Mouse (Mus musculus): ENCODE results near the gene Ccn5. TPM values are rescaled to one million over a fixed set of nuclear protein-coding genes. Genes with fewer than 3 reads are reported as not detected.

Ccn5 gene
- polyA plus RNA-seq, 1 experiment from 2014 or later: 2.4 TPM

DNA sequence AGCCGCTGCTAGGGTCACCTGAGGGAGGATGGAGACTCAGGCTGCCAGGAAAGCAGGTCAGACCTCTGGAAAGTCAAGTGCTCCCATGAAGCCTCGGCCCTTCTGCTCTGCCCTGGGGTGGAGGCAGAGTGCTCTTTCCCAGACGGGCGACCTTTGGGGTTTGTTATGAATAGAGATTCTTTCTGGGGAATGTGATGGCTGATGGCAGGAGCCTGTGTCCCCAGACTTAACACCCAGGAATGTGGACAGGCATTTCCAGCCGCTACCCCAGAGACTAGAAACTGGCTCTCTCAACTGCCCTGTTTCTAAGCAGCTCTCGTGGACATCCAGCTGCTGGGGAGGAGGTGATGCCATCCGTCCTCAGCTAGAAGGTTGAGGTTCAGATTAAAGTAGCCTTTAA is 11.0 kb upstream of the Ccn5 start:
- DNase-seq (ENCODE audit: low spot score) (peak; percentile 75), ATAC-seq (peak; percentile 88)
- Histone ChIP-seq H3K9ac (replicated peaks; ENCODE audit: low read depth) (no peak overlapping the region), H3K36me3 (ENCODE audit: insufficient read depth, low read length) (no peaks in the 10 kb centered on the region), H3K4me1 (ENCODE audit: insufficient read depth, low read depth, low read length) (no peaks in the 10 kb centered on the region), H3K27ac (ENCODE audit: low read length) (no peak overlapping the region), H3K9me3 (ENCODE audit: low read length) (no peaks in the 10 kb centered on the region), H3K4me2 (replicated peaks; ENCODE audit: low read depth, low read length) (no peak overlapping the region), H3K27me3 (replicated peaks; ENCODE audit: insufficient read depth, low read length) (no peaks in the 10 kb centered on the region), H3K4me3 (ENCODE audit: low read depth, low read length) (no peak overlapping the region)
- TF ChIP-seq CTCF (IDR thresholded peaks at IDR 0.05): no peak
- TF ChIP-seq EP300 (IDR thresholded peaks at IDR 0.05): no peak
- WGBS: 23% methylated on average over 7 of the region's 7 CpGs

DNA sequence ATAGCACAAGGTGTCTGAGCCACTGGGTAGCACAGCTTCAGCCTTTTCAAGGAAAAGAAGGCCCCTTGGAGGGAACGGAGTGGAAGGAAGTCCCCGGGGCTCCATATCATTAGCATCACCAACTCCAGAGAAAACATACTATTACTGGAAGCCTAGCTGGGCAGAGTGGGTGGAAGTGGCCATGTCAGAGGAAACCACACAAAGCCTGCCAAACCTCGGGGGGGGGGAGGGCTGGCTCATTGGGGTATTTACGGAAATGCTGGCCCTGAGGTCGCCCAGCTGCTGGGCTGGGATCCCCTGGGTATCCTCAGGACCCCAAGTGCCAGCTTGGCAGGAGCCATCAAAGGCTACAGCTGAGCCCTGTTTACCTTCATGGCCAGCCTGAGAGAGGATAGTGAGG is 7.6 kb upstream of the Ccn5 start:
- ATAC-seq (no peak), DNase-seq (ENCODE audit: low spot score) (no peak)
- Histone ChIP-seq H3K36me3 (ENCODE audit: insufficient read depth, low read length) (no peaks in the 10 kb centered on the region), H3K27ac (ENCODE audit: low read length) (no peak overlapping the region), H3K4me3 (ENCODE audit: low read depth, low read length) (no peak overlapping the region), H3K4me1 (ENCODE audit: insufficient read depth, low read depth, low read length) (no peaks in the 10 kb centered on the region), H3K9ac (replicated peaks; ENCODE audit: low read depth) (no peak overlapping the region), H3K9me3 (ENCODE audit: low read length) (no peaks in the 10 kb centered on the region), H3K4me2 (replicated peaks; ENCODE audit: low read depth, low read length) (no peak overlapping the region), H3K27me3 (replicated peaks; ENCODE audit: insufficient read depth, low read length) (no peaks in the 10 kb centered on the region)
- TF ChIP-seq CTCF (IDR thresholded peaks at IDR 0.05) (no peak), EP300 (IDR thresholded peaks at IDR 0.05) (no peak)
- WGBS: 32% methylated on average over 5 of the region's 5 CpGs

DNA sequence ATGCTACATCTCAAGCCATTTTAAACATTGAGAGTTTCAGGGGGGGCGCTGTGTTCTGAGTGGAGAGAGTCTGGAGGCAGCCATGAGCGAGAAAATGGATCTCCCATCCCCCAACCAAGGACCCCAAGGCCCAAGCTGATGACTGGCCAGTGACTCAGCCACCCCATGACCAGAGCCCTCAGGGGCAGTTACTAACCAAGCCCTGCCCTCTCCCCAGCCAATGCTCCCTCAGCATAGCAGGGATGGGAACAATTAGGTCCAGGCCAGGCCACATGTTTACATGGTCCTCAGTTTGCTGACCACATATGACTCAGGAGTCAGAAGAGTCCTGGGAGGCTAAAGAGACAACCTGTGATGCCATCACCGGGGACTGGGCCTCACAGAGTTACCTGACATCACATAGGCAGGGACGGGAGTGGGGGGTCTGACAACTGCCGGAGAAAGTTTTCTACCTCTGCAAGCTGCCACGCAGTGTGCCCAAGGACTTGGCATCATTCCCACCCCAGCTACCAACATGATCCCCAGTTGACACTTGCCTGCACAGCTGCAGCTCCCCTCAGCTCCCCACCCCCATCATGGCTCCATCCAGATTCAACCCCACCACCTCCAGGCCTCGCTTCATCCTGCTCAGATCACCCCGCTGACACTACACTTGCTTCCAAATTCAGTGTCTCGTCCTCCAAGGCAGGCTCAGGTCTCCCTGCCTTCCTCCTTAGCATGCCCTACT is 5.8 kb upstream of the Ccn5 start:
- no peak overlapping the region for H3K27ac ChIP-seq (ENCODE audit: low read length)
- DNase-seq (ENCODE audit: low spot score) (no peak), ATAC-seq (no peak)
- H3K9me3 ChIP-seq (ENCODE audit: low read length): no peaks in the 10 kb centered on the region
- no peaks in the 10 kb centered on the region for H3K36me3 ChIP-seq (ENCODE audit: insufficient read depth, low read length)
- H3K4me2 ChIP-seq (replicated peaks; ENCODE audit: low read depth, low read length): no peak overlapping the region
- H3K9ac ChIP-seq (replicated peaks; ENCODE audit: low read depth): no peak overlapping the region
- no peak overlapping the region for H3K4me3 ChIP-seq (ENCODE audit: low read depth, low read length)
- H3K27me3 ChIP-seq (replicated peaks; ENCODE audit: insufficient read depth, low read length): no peaks in the 10 kb centered on the region
- no peaks in the 10 kb centered on the region for H3K4me1 ChIP-seq (ENCODE audit: insufficient read depth, low read depth, low read length)
- 81% methylated on average over 9 of the region's 9 CpGs for whole genome bisulfite sequencing
- TF ChIP-seq EP300 (IDR thresholded peaks at IDR 0.05) (no peak), CTCF (IDR thresholded peaks at IDR 0.05) (no peak)

DNA sequence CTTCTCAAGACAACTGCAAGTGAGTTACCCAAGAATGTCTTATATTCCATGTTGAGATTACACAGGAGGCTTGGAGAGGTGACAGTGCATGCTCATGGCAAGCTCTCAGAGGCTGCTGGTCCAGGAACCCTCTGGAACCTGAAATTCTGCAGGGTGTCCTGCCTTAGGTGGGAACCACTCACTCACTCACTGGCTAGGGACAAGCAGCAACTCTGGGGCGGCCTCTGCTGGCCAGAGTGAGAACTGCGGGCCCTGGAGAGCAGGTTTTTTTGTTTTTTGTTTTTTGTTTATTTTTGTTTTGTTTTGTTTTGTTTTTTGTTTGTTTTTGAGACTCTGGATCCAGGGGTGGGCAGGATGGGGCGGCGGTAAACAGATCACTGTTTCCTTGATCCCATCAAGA is 2.6 kb downstream of the Ccn5 start:
- peak; percentile 61 for DNase-seq (ENCODE audit: low spot score)
- Histone ChIP-seq H3K4me1 (ENCODE audit: insufficient read depth, low read depth, low read length) (no peaks in the 10 kb centered on the region), H3K4me2 (replicated peaks; ENCODE audit: low read depth, low read length) (peak overlapping the region; percentile 27), H3K4me3 (ENCODE audit: low read depth, low read length) (no peak overlapping the region), H3K36me3 (ENCODE audit: insufficient read depth, low read length) (no peaks in the 10 kb centered on the region), H3K9me3 (ENCODE audit: low read length) (no peaks in the 10 kb centered on the region), H3K27ac (ENCODE audit: low read length) (no peak overlapping the region), H3K9ac (replicated peaks; ENCODE audit: low read depth) (no peak overlapping the region), H3K27me3 (replicated peaks; ENCODE audit: insufficient read depth, low read length) (no peaks in the 10 kb centered on the region)
- WGBS: 3% methylated on average over 4 of the region's 4 CpGs
- ATAC-seq: no peak
- TF ChIP-seq CTCF (IDR thresholded peaks at IDR 0.05) (peak; percentile 94), EP300 (IDR thresholded peaks at IDR 0.05) (no peak)

DNA sequence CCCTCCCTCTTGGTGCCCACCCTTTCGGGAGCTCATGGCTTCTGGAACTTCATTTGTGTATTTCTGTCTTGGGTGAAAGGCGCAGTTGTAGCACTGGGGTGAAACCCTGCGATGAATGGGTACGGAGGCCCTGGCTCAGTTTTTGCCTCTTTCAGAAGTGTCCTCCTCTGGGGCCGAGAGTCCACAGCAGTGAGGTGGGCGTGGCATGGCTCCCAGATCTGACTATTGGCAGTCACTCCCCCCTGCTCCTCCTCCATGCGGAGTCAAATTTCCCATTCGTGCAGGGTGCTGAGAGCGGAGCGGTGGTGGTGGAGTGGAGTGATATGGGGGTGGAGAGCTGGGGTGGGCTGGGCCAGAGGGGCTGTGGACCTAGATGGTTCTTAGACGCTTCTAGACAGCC is 3.1 kb downstream of the Ccn5 start:
- TF ChIP-seq CTCF (IDR thresholded peaks at IDR 0.05) (no peak), EP300 (IDR thresholded peaks at IDR 0.05) (no peak)
- ATAC-seq: peak; percentile 68
- Histone ChIP-seq H3K36me3 (ENCODE audit: insufficient read depth, low read length) (no peaks in the 10 kb centered on the region), H3K9ac (replicated peaks; ENCODE audit: low read depth) (no peak overlapping the region), H3K4me1 (ENCODE audit: insufficient read depth, low read depth, low read length) (no peaks in the 10 kb centered on the region), H3K4me3 (ENCODE audit: low read depth, low read length) (no peak overlapping the region), H3K4me2 (replicated peaks; ENCODE audit: low read depth, low read length) (peak overlapping the region; percentile 27), H3K27me3 (replicated peaks; ENCODE audit: insufficient read depth, low read length) (no peaks in the 10 kb centered on the region), H3K9me3 (ENCODE audit: low read length) (no peaks in the 10 kb centered on the region), H3K27ac (ENCODE audit: low read length) (no peak overlapping the region)
- WGBS: 23% methylated on average over 11 of the region's 11 CpGs
- peak; percentile 68 for DNase-seq (ENCODE audit: low spot score)

DNA sequence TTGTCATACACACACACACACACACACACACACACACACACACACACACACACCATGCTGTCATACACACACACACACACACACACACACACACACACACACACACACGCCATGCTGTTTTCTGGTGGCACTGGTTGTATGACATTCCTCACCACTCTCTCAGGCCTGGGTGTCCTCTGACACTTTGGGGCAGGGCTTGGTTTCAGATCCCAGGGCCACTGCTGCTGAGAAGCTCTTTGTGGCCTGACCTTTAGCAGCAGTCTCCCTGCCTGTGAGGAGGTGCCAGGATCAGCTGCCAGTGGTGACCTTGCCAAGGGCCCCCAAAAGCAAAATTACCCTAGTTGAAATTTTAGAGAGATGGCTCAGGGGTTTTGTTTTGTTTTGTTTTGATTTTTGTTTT is 5.2 kb downstream of the Ccn5 start:
- no peak for TF ChIP-seq CTCF (IDR thresholded peaks at IDR 0.05)
- no peak for TF ChIP-seq EP300 (IDR thresholded peaks at IDR 0.05)
- no peaks in the 10 kb centered on the region for H3K4me1 ChIP-seq (ENCODE audit: insufficient read depth, low read depth, low read length)
- DNase-seq (ENCODE audit: low spot score) (peak; percentile 60), ATAC-seq (peak; percentile 49)
- no peaks in the 10 kb centered on the region for H3K36me3 ChIP-seq (ENCODE audit: insufficient read depth, low read length)
- 40% methylated on average over 1 of the region's 1 CpGs for WGBS
- no peaks in the 10 kb centered on the region for H3K27me3 ChIP-seq (replicated peaks; ENCODE audit: insufficient read depth, low read length)
- no peaks in the 10 kb centered on the region for H3K9me3 ChIP-seq (ENCODE audit: low read length)
- no peak overlapping the region for H3K9ac ChIP-seq (replicated peaks; ENCODE audit: low read depth)
- 0 out of 2 replicates have a peak overlapping the region, but pooled peaks have one; percentile 20 for H3K27ac ChIP-seq (ENCODE audit: low read length)
- H3K4me2 ChIP-seq (replicated peaks; ENCODE audit: low read depth, low read length): no peak overlapping the region
- no peak overlapping the region for H3K4me3 ChIP-seq (ENCODE audit: low read depth, low read length)

Data from lung, postnatal 0 days (tissue).